Mouse (Mus musculus) induced T-regulatory cell, adult 2 months (primary cell): Measurements from ENCODE around the gene Rpa3.
A peak's percentile ranks its signal among the peaks of the same experiment; 100 is the strongest.

ENCODE experiments used
- DNase-seq: peaks from one replicate; pipeline ENCODE4 v3.0.0-alpha.2; 2012; ENCODE audit warnings: low read depth

Rpa3 gene

GRCm38 (mm10) chr6:8259004-8259666 is at the start of gene Rpa3, which contains the start of the genes Umad1 and Gm45062:
Gene Rpa3 (minus strand): TSS chr6:8259173.
Gene Umad1 (plus strand): TSS chr6:8259288.
Gene Gm45062 (plus strand): TSS chr6:8259450.
- peak; percentile 98 for DNase-seq

GRCm38 (mm10) chr6:8307878-8308775 is 49.2 kb upstream of the Rpa3 start:
- DNase-seq: no peak

GRCm38 (mm10) chr6:8299066-8299863 is 40.3 kb upstream of the Rpa3 start:
- peak; percentile 52 for DNase-seq

GRCm38 (mm10) chr6:8294048-8294784 is 35.2 kb upstream of the Rpa3 start:
- DNase-seq: no peak

GRCm38 (mm10) chr6:8288755-8289580 is 30.0 kb upstream of the Rpa3 start:
- no peak for DNase-seq

- no peak for DNase-seq
Observed at GRCm38 (mm10) chr6:8286146-8286545, 27.2 kb upstream of the Rpa3 start.

- no peak for DNase-seq
Observed at GRCm38 (mm10) chr6:8285401-8285960, 26.5 kb upstream of the Rpa3 start.

GRCm38 (mm10) chr6:8283255-8283654 is 24.3 kb upstream of the Rpa3 start:
- peak; percentile 7 for DNase-seq

- DNase-seq: peak; percentile 82
Observed at GRCm38 (mm10) chr6:8278426-8279002, 19.5 kb upstream of the Rpa3 start.

- no peak for DNase-seq
Observed at GRCm38 (mm10) chr6:8276431-8276830, 17.5 kb upstream of the Rpa3 start.

GRCm38 (mm10) chr6:8275098-8275497 is 16.1 kb upstream of the Rpa3 start:
- DNase-seq: peak; percentile 78

GRCm38 (mm10) chr6:8274387-8275054 is 15.5 kb upstream of the Rpa3 start:
- DNase-seq: peak; percentile 78

GRCm38 (mm10) chr6:8271047-8271446 is 12.1 kb upstream of the Rpa3 start:
- DNase-seq: no peak

- no peak for DNase-seq
Observed at GRCm38 (mm10) chr6:8259667-8260044, 683 bp upstream of the Rpa3 start.

- no peak for DNase-seq
Observed at GRCm38 (mm10) chr6:8258316-8258715, 657 bp downstream of the Rpa3 start.

GRCm38 (mm10) chr6:8228596-8228995 is 30.4 kb downstream of the Rpa3 start:
- no peak for DNase-seq

- no peak for DNase-seq
Observed at GRCm38 (mm10) chr6:8227035-8227434, 31.9 kb downstream of the Rpa3 start.

GRCm38 (mm10) chr6:8210661-8211060 is 48.3 kb downstream of the Rpa3 start:
- peak; percentile 11 for DNase-seq

- DNase-seq: no peak
Observed at GRCm38 (mm10) chr6:8209866-8210186, 49.1 kb downstream of the Rpa3 start.
